ENCODE assay signal across 10 mouse cellular contexts in genomic region chr3:68071395-68072386, GRCm38 (mm10).
A peak's percentile ranks its signal among the peaks of the same experiment; 100 is the strongest.
DNase-seq lines count a peak whose midpoint lies in the region; ATAC-seq lines count a peak whose summit lies in the region.
"Had no signal": no experiment of that assay in that cellular context is flagged by ENCODE, and none has a peak within 500 bp of the region (broad histone marks: within the 10 kb centered on the region; RNA-seq: fewer than 3 reads in every experiment).

No protein-coding gene starts in this region.

- no peak for DNase-seq in cerebellum, adult 11 months
- DNase-seq in kidney, adult 11 months, result peak; percentile 11
- DNase-seq in kidney, postnatal 10 days, result no peak
- peak; percentile 14 for DNase-seq in right cerebral cortex, postnatal 4 days
- DNase-seq in right cerebral cortex, adult 2 months (ENCODE audit: low spot score in 2 of 2), result no peak
- DNase-seq in urinary bladder, postnatal 14 days (ENCODE audit: low spot score), result no peak
- no peak for DNase-seq in testis, postnatal 14 days (ENCODE audit: low spot score)

- peak; percentile 31; the same call in 1 of the 2 replicates for ATAC-seq in cerebellum, adult (ENCODE audit: insufficient number of reproducible peaks, low FRiP score, low TSS enrichment)
- ATAC-seq: inflammation-experienced regulatory T-cells, adult 6 months; liver, embryonic 12.5 days had no signal

Comparison
In these comparisons a context has a peak if more than half of its experiments do, and no peak if none do; other contexts are left out.
1. DNase-seq: peak in kidney, adult 11 months (single experiment) and right cerebral cortex, postnatal 4 days (single experiment); none in cerebellum, adult 11 months (single experiment), kidney, postnatal 10 days (single experiment), right cerebral cortex, adult 2 months (0 of 2), urinary bladder, postnatal 14 days (single experiment) and testis, postnatal 14 days (single experiment).